Mouse (Mus musculus): ENCODE data around the gene Ptges3l. TPM values are rescaled to one million over a fixed set of nuclear protein-coding genes. Genes with fewer than 3 reads are reported as not detected.
"Not testable (repeated sequence)": the region's sequence is repeated elsewhere in the genome, so short reads cannot be mapped to it uniquely, and the experiment has no call there.

Gene Ptges3l
- total RNA-seq (2015) (0.43 and 2.5 TPM in 2 replicates), total RNA-seq (2017) (0.66 TPM in 1 of 2 replicates, not detected in the other)

DNA sequence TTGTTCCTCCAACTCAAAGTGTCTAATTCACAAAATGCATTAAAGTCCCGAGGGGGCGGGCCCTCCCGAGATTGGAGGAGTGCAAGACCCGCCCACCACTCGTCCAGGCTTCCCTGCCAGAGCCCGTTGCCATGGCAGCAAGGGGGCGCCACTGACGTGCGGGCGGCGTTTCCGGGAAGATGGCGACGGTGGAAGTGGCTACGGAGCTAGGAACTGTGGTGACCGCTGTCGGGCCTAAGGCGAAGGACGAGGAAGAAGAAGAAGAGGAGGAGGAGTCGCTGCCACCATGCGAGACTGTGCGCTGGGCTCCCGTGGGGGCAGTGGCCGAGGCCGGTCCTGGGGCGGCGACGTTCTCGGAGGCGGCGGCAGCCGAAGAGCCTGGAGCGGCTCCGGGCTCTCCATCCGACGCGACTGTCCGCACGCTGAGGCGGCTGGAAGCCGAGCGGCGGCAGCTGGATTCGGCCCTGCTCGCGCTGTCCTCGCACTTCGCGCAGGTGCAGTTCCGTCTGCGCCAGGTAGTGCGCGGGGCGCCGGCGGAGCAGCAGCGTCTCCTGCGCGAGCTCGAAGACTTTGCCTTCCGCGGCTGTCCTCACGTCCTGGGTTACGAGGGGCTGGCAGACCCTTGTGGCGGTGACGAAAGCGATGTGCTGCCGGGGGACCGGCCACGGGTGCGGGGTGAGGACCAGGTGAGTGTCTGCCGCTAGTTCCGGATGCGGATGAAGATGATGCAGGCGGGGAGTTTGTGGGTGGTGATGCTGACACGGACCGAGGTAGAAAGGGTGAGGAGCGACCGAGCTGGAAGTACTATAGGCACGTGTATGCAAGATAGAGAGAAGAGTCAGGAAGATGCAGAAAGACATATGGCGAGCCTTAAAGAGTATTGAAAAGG lies at the start of gene Ptges3l, which contains the start of gene Rundc1:
TSS of gene Ptges3l (minus strand) at position 409 of the 889 bp plus-strand sequence.
TSS of gene Rundc1 (plus strand) at position 161 of the 889 bp plus-strand sequence.
- ATAC-seq (ENCODE audit: poor library complexity, severe bottlenecking), result peak; percentile 99

DNA sequence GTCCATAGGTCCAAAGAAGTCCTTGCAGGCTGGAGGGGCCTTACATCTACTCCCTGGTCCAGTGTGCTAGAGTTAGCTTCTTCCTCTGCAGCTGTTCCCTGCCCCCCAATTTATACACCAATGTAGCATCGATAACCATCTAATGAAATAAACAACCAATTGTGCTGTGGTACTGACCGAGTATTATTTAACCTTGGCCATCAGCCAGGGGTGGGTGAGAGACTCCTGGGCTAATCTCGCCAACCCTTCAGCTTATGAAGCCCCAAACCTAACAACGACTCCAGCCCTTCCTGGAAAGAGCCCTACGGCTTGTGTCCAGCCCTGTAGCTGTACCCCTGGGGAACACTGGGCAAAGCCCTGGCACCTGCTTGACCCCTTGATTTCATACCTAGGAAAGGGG lies 49.2 kb upstream of the Ptges3l start:
- ATAC-seq (ENCODE audit: poor library complexity, severe bottlenecking), result no peak

DNA sequence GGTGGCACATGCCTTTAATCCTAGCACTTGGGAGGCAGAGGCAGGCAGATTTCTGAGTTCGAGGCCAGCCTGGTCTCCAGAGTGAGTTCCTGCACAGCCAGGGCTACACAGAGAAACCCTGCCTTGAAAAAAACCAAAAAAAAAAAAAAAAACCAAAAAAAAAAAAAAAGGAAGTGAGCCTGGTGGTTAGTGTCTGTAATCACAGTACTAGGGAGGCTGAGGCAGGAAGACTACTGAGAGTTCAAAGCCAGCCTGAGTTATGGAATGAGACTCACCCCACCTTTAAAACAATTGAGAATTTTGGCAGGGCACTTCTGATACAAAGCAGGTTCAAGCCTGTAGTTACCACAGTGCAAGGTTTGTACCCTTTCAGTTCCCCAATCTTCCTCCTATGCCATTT lies 48.6 kb upstream of the Ptges3l start:
- not testable (repeated sequence) for ATAC-seq (ENCODE audit: poor library complexity, severe bottlenecking)

DNA sequence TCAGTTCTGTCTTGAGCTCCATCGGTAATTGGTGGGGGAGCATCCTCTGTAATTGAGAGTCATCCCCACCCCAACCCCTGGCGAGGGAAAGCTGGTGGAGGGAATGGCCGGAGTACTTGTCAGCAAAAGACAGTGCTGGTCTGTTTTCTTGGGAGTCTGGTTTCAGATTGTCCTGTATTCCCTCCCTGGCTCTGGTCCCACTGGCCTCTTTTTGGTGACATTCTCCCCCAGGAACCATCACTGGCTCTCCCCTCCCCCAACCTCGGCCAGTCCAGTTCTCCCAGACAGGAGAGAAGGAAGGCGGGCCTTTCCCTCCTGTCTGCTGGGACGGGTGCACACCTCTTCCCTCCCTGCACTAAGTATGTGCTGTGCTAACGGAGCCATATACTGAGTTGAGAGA lies 47.2 kb upstream of the Ptges3l start:
- ATAC-seq (ENCODE audit: poor library complexity, severe bottlenecking), result no peak

DNA sequence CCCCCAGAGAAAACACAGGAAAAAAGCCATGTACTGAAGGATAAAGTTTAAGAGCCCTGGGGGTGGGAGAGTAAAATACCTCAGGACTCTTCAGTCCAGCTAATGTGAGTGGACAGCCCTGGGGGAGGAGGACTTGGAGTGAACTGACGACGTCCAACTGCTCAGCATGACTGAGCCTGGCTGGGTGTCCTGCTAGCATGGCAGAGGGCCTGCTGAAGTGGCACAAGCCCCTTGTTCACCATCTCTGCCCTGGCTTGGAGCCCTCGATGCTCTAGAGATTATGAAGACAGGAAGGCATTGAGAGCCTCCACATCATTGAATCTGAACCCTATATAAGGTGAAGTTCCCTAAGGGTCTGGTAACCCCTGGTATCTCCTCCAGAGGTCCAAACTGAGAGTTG lies 46.8 kb upstream of the Ptges3l start:
- no peak for ATAC-seq (ENCODE audit: poor library complexity, severe bottlenecking)

DNA sequence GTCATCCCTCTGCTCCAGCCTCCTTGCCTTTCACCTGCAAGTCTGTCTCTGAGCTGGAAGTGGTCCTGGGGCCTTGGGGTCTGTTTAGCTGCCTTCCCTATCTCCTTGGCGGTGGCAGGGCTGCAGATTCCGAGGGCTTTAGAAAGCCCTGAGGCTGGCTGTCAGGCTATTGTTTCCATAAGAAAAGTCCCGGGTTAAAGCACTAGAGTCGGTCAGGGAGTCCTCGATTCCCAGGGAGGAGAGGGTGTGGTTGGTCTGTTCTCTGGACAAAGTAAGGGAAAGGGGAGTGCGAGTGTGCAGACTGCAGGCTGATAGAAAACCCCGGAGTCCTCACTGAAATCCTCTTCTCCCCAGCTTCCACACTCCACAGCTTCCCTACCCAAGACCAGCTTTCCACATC lies 45.1 kb upstream of the Ptges3l start:
- ATAC-seq (ENCODE audit: poor library complexity, severe bottlenecking), result no peak

DNA sequence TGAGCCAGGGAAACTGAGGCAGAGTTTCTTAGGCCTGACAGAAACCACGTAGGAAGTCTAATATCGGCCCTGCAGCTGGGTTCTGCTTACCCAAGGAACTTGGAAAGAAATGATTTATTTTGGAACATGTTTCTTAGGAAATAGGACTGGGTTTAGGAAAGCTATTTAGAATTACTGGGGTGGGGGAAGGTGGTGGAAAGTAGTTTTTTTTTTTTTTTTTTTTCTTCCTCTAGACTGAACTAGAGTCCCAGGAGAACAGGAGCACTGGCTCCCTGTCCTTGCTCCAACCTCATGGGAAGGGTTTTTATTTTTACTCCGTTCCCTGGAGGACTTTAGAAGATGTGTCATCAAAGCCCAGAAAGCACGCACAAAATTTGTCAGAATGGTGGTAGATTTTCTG lies 44.0 kb upstream of the Ptges3l start:
- no peak for ATAC-seq (ENCODE audit: poor library complexity, severe bottlenecking)

DNA sequence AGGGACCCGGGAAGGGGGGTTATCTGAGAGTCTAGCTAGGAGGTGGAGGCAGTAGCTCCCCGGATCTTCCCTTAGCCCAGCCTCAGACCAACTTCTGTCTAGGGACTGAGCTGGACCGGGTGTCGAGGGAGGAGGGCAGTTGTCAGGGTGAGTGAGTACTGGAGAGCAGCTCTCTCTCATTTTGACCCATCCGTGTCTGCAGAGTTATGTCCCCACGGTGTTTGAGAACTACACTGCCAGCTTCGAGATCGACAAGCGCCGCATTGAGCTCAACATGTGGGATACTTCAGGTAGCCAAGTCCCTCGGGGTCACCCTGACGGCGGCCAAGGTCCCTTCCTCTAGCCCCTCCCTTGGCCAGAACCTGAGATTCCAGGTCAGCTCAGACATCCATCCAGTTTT lies 43.6 kb upstream of the Ptges3l start:
- no peak for ATAC-seq (ENCODE audit: poor library complexity, severe bottlenecking)

DNA sequence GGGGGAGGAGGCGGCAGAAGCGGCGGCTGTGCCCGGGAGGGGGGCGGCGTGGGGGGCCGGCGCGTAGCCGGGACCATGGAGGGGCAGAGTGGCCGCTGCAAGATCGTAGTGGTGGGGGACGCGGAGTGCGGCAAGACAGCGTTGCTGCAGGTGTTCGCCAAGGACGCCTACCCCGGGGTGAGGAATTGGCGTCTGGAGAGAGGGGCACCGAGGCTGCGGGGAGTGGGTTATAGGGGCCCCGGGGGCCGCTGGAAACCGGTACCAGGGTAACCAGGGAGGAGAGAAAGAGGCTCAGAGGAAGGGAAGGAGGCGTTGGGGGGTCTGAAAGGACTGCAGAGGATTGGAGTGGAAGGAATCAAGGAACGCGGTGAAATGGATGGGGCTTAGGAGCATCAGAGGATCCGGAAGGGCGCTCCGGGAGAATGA lies 43.1 kb upstream of the Ptges3l start:
- no peak for ATAC-seq (ENCODE audit: poor library complexity, severe bottlenecking)

DNA sequence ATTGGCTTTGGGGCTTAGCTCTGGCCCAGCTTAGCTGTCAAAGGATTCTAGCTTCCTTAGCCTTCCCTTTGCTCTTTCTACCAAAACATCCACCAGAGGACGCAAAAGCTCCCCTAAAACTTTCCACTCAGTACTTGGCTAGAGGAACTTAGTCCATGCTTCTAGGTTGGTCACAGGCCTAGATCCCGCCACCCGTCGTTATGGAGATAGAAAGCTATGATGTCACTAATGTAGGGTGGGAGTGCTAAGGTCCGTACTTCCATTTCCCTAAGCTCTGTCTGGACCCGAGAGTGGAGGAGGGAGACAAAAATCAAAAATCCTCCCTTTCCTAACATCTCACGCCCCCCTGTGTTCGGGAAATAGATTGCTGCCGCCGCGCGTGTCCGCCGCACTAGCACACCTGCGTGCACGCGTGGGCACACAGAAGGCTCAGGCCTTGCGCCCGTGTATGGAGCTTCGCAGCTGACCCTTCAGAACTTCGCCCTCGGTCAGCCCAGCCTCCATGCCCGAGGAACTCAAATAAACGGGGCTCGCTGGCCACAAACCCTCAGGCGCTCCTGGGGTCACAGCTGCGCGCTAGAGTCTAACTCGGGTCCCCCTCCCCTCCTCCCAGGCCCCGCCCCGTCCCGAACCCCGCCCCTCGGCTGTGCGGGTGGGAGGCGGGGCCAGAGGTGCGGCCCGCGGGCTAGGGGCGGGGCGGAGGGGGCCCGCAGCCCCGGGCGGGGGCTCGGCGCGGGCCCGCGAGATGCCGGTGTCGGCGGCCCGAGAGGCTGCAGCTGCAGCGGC lies 42.5 kb upstream of the Ptges3l start:
- ATAC-seq (ENCODE audit: poor library complexity, severe bottlenecking), result peak; percentile 27

DNA sequence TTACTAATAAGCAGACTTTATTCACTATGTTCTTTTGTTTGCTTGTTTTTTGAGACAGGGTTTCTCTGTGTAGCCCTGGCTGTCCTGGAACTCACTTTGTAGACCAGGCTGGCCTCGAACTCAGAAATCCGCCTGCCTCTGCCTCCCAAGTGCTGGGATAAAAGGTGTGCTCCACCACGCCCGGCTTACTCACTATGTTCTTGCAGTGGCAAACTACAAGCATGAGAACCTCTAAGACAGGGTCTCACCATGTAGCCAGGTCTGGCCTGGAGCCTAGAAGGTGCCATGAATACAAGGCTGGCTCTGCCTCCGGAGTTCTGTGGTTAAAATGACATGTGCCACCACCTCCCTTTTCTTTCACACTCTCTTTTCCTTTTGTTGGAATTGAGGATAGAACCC lies 41.4 kb upstream of the Ptges3l start:
- ATAC-seq (ENCODE audit: poor library complexity, severe bottlenecking), result not testable (repeated sequence)

DNA sequence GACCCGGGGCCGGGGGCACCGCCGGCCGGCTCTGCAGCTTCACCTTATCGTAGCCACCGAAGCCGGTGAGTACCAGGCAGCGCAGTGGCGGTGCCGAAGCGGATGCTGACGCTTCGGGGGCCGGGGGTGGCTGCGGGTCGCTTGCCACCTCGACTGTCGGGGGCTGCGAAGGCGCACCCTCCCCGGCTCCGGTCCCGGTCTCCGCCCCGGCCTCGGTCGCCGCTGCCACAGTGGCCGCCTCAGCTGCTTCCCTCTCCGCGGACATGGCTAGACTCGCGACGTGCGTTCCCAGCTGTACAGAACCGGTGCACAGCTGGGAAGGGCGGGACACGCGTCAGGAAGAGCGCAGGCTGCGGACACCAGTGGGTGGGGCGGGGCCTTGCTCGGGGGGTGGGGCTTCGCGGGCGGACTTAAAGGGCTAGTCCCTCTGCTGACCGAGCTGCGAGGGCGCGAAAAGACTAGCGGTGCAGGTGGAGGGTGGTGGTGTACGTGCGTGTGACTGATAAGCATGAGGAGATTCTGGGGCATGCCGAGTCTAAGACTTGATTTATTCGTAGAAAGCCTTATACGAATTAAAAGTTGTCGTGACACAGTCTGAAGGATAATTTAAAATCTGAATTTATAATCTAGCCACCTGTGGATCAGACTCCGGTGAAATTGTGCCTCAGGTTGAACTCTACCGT lies 40.9 kb upstream of the Ptges3l start, which contains the start of gene Vat1:
TSS of gene Vat1 (minus strand) at position 362 of the 683 bp plus-strand sequence.
- peak; percentile 56 for ATAC-seq (ENCODE audit: poor library complexity, severe bottlenecking)

DNA sequence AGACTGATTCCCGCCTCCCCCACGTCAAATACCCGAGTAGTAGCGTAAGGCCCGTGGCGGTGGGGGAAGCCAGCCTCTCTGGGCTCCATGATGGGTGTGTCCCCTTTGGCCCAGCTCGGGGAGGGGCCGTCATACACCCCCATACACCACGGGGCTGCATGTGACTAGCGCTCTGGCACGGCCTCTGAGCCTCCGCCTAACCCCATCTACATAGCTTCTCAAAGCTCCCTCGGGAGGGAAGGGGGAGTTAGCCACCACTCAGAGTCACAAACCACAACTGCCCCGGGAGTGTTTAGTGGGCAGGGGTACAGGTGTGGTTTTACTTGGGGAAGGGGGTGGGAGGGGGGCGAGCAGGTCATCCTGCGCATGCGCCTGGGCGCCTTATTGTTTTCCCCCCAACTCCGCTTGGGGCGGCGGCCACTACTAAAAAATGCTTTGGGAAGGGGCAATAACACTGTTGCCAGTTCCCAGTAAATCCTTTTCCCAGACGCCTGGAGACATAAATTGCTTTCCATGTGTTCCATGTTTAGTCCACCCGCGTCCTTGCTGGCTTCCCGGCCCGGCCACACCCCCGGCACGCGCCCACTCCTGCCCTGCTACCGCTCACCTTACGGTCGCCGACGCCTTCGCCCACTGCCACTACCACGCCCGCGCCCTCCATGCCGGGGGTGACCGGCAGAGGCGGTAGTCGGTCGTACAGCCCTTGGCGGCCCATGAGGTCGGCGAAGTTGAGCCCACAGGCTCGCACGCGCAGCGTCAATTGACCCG lies 40.2 kb upstream of the Ptges3l start:
- ATAC-seq (ENCODE audit: poor library complexity, severe bottlenecking), result peak; percentile 21

DNA sequence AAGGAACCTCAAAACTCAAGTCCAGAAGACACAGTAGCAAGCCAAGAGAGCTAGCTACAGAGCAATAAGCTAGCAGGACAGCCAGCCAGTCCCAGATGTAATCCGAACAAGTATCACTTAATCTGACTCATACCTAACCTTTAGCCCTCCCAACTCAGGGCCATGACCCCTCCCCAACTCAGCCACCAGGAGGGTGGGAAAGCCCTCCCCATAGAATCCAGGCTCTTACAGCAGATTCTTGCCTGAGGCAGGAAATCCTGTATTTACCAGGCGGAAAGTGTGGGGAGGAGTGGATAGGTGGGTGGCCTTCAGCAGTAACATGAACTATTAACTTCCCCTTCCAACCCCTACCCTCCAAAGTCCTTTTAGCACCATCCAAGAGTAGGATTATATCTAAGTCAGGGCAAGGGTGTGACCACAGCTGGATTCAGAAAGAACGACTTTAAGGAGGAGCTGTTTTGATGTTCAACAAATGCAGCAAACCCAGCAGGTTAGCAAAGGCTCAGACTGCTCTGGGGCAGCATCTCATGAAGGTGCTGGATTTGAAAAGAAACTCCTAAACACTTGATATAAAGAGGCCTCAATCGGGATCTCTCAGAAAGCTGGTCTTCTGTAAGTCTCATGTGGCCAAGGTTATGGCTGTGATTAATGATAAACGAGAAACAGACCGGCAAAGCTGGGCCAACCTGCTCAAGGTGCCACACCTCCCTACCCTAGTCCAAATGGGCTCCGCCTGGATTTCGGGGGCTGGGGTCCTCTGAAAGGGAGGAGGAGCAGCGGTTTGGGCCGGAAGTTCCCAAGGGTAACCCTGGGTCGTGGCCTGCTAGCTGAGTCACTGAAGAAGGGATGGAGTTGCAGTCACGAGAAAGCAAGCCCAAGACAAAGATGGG lies 39.3 kb upstream of the Ptges3l start, which contains the start of gene Rnd2:
TSS of gene Rnd2 (plus strand) at position 789 of the 890 bp plus-strand sequence.
- ATAC-seq (ENCODE audit: poor library complexity, severe bottlenecking), result no peak

DNA sequence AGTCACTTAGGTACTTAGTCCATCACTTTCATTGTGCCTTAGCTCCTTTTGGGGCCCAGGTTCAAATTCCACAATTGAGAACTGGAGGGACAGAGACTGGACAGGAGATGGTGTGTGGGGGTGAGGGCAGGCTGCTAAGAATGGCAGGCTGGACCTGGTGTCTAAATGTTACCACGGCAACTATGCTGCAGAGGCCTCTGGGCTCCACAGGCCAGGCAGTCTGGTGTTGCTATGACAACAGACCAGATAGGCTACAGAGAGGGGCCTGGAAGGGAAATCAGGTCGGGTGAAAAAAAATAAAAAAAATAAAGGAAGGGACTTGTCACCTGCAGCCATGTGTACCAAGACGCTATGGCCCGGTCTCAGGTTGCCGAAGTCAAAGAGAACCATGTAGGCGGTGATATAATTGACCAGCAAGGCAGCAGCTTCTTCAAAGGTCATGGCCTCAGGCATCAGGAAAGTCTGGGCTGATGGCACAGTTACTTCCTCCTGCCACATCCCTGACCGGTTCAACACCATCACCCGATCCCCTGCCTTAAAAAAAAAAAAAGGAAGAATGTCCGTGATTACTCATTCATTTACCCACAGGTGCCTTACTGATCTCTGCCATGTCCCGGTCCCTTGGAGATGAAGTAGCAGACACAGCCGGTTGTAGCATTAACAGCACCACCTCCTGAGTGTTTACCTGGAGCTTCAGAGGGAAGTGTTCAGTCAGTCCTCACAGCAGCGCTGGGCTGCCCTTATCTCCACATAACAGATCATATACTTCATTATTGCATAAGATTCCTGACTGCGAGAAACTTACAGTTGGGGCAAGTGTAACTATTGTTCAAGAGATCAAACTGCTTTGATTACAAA lies 37.7 kb upstream of the Ptges3l start:
- ATAC-seq (ENCODE audit: poor library complexity, severe bottlenecking), result peak; percentile 53

DNA sequence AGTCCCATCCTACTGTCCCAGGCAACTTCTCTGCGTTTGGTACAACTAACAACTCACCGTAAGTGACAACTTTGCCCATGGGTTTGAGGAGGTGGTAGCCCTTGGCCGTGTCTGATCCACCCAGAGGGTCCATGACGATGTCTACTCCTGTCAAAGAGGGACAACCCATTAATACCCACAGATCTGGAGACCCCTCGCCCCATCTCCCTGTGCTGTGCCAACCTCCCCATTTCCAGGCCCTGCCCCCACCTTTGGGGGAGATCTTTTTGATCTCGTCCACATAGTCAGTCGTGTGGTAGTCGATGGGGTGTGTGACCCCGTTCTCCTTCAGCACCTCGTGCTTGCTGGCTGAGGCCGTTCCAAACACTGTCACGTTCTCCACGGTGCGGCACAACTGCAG lies 37.0 kb upstream of the Ptges3l start:
- ATAC-seq (ENCODE audit: poor library complexity, severe bottlenecking), result no peak

DNA sequence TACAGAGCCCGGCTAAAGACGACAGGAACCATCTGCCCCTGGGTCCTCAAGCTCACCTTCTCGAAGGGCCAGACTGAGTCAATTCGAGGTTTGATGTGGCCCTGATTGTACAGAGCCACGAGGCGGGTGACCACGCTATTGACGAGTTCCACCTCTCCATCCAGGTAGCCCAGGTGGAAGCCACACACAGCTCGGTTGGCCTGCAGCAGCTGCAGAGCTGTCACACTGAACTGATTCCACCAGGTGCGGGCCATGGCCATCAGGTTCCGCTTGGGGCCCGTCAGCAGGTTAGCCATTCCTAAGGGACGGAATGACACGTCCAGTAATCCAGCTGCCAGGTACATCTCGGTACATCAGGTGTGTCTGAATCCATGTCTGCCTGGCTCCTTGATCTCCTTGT lies 35.2 kb upstream of the Ptges3l start:
- ATAC-seq (ENCODE audit: poor library complexity, severe bottlenecking), result no peak

DNA sequence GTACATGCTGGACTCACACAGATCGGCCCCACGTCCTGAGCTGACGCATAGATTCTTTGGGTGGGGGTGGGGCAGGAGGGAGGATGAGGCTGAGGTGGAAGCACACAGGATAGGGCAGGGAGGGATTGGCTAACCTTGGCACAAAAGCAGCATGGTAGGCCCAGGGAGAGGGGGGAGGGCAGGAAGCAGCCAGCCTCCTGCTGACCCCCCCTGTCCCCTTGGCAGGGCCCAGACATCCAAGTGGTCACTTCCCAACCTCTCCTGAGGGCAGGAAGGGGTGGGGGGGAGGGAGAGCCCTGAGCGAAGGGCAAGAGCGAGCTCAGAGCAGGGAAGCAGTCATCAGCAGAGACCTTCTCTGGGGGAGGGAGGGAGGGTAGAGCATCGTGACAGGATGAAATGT lies 34.6 kb upstream of the Ptges3l start:
- no peak for ATAC-seq (ENCODE audit: poor library complexity, severe bottlenecking)
